Mouse (Mus musculus): ENCODE data around the gene Slc17a2.

The Slc17a2 gene

DNA sequence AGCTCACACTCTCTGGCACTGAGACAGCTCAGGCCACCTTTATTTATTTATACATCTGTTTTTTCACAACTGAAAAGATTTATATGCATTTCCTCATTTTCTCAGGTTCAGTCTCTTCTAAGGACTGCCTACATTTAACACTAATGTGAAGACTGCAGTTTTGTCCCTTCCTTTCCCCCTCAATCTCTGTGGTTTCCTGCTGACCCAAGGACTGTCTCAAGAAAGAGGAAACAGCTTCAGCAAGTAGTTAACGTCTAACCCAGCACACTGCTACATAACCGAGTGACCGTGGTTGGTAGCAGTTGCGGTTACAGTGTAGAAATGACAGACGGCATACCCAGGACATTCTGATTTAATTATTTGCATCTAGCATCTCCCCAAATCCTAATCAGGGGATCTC, 7.4 kb upstream of the Slc17a2 start:
- no peak for DNase-seq

DNA sequence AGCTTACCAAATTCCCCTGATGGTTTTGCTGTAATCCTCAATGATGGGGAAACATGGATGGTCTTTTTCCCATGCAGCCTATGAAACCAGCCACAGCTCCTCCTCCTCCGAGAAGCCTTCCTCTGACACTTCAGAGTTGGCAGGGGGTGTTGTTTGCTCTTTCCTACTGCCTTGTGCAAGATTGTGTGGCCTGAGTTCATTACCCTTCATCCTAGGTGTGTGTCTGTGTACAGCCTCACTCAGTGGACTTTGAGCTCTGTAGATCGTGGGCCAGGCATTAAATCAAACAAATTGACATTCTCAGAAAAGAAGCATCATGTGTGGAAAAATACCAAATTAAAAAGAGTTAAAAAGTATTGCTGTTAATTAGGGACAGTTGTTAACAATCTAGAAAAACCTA, 2.3 kb upstream of the Slc17a2 start:
- DNase-seq, result no peak

DNA sequence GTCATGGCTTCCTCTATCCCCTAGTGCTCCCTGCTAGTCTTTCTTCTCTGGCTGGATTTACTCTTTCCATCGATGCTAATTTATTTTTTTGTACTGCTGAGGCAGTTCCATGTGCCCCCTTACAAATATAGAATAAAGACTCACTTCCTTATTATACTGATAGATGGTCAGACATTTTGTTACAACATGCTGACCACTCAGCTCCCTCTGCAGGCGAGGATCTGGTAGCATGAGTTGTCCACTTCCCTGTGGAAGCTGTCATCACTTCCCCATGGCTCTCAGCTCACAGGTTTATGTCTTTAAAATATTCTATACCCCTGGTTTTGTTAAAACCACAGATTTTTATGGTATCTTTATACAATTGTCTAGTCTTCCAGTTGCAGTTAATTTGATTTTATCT, 9.4 kb downstream of the Slc17a2 start:
- no peak for DNase-seq

DNA sequence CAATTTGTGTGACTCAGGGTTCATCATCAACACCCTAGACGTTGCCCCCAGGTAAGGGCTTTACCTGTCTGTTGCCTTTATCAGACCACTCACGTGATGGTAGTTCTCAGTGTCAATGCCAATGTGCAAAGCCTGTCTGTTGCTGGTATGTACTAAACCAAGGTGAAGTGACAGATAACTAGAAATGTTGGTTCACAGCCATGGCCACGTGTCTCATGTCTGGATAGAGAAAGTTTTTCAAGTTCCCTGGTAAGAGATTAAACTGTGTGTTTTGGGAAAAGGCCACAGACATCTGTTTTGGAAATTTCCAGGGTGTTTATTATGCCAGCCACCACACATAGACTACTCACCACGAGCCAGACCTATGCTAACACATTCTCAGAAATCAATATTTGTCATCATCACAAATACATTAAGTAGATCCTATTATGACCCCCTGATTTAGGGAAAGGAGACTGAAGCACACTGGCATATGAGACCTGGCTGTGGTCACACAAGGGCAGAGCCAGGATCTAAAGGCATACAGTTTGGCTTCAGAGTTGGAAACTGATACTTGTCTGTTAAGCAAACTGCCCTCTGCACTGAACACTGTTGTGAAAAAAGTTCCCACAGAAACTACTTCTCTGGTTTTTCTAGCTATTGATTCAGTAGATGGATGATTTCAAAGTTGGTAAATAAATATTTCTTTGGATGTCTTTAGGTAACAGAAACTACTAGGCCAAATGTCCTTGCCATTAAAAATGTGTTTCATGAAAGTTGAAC, 13.6 kb downstream of the Slc17a2 start:
- DNase-seq, result no peak

DNA sequence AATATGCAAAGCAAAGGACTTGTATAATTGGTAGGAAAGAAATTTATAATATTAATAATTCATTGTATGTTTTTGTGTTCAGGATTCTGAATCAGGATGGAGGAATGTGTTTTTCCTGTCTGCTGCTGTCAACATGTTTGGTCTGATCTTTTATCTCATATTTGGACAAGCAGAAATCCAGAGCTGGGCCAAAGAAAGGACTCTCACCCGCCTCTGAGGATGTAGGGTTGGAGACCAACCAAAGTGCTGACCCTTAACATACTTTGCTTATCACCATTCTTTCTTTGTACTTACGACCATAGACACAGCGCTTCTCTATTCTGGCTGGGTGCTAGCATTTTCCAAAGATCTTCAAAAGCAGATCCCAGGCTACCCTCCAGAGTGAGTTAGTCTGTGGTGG, 15.4 kb downstream of the Slc17a2 start:
- no peak for DNase-seq

DNA sequence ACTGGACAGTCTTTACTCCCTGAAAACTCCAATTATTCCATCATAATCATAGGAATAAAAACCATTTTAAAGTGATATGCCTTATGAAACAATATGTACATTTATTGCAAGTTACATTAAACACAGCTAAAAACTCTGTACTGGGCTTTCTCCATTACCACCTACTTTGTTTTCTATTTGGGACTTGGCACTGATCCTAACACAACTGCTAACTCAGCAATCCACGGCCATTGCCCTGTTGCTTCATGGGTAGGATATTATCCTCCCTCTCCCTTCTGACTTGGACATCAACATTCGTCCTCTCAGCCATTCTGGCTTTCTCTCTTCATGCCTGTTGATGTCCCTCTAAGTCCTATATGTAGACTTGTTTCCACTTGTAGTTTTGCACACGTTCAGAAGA, 19.8 kb downstream of the Slc17a2 start:
- no peak for DNase-seq

DNA sequence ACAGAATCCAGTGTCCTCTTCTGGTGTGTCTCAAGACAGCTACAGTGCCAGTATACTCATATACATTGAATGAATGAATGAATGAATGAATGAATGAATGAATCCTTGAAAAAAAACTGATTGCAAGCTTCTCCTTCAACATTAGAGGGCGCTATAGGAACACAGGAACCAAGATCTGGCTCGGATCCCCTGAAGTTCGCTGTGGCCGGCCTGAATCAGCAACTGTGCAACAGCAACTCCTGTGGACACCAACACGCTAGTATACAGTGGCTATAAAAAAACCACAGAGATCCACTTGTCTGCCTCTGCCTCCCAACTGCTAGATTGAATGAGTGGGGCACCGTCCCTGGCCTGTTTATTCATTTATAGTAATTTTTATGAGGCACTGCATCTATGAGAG, 26.3 kb downstream of the Slc17a2 start:
- peak; percentile 28 for DNase-seq

DNA sequence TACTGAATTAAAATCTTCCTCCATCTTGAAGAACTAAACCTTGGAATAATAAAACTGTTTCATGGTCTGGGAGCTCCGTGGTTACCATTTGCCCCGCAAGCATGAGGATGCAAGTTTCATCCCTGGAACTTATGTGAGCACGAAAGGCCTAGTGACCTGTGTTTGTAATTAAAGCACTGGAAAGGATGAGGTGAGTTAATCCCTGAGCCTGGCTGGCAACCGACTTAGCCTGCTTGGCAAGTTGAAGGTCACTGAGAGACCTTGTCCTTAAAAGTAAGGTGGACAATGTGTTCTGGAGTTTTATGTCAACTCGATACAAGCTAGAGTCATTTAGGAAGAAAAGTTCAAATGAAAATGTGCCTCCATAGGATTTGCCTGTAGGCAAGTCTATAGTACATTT, 28.0 kb downstream of the Slc17a2 start:
- DNase-seq, result no peak

DNA sequence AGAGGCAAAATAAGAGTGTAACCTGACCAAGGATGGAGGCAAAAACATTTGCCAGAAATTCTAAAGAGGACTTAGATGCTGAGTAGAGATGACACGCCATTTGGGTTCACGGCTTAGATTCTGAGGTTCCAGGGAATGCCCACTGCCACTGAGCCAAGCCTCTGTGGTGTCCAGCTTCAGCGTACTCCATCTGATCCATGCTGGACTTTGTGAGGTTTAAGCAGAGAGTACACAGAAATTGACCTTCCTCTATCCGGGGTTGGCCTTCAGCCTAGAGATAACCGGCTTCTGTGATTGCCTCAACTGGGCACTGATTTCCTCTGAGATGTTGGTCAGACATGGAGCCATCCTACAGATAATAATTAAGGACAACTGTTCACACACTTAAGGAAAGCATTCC, 29.8 kb downstream of the Slc17a2 start:
- DNase-seq, result no peak

DNA sequence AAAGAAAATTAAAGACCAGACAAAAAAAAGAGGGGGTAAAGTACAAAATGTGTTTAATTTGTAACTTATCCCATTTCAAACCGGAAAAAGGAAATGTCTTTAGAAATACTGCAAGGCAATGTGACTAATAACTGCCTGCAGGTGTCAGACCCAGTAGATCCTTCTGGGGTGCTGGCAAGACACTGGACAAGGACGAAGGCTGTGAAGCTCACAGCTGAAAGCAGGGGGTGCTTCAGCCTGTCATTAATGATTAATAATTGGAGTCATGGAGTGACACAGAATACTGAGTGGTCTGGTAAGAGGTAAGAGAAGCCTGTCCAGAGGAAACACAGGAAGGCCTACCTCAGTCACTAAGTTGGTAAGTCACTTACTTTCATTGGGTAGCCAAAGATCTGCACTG, 32.5 kb downstream of the Slc17a2 start, which contains the start of gene Slc17a3:
Slc17a3 (plus strand) TSS at position 127 of the 400 bp plus-strand sequence.
- DNase-seq, result no peak

DNA sequence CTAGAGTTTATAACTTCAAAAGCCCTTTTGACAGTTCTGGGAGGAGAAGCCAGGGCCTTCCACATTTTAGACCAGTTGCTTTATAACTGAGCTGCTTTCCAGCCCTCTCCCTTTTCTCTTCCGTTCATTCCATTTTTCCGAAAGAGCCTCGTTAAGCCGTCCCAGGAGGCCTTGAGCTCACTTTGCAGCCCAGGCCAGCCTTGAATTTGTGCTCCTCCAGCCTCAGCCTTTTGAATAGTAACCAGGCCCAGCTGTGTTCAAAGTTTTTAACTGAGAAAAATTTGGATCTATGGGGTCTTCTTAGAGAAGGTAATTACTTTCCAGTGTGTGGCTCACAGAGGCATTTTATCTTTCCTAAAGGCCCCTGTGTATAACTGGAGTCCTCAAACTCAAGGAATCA, 39.1 kb downstream of the Slc17a2 start:
- DNase-seq, result no peak

DNA sequence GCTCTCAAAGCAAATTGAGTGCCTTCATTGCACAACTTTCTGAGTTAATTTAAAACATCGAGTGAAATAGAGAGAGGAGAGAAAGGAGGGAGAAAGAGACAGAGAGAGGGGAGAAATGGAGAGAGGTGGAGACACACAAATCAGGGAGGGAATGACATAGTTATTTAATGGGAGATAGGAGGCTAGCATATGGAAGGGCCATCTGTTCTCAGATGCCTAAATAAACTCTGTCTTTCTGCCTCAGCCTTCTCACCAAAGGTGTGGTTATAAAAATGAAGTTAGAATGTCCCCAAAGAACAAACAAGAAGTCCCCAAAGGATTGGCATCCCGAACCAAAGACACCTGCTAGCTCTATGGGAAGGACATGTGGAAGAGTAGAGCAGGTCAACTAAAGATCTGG, 42.5 kb downstream of the Slc17a2 start:
- DNase-seq, result no peak

DNA sequence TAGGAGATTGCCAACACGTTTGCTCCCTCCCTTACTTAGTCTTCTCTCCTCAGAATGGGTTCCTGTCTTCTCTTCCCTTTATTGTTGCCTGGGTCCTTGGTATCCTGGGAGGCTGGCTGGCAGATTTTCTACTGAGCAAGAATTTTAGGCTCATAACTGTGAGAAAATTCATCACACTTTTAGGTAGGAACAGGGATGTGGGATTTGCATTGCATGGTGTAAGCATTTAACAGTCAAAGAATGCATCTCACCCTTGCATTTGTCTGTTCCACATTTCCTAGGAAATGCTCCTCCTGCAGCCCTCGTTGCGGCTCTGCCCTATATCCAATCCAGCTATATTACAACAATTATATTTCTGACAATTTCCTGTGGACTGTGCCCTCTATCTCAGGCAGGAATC, 49.6 kb downstream of the Slc17a2 start:
- no peak for DNase-seq

DNA sequence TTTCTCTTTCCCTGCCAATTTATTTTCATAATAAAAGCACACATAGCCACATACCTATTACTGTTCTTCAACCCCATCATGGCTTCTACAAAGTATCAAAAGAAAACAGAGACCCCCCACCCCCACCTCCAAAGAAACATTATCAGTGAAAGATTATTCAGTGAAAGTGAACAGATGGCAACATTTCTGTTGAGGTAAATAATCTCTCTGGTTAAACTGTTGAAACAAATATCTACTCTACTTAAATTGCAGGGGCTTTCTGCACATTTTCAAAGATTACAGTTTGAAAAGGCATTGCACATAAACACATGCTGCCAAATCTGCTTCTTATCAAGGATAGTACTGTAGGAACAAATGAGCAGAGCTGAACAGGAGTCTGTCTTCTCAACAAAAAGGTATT, 55.0 kb downstream of the Slc17a2 start:
- DNase-seq, result no peak

DNA sequence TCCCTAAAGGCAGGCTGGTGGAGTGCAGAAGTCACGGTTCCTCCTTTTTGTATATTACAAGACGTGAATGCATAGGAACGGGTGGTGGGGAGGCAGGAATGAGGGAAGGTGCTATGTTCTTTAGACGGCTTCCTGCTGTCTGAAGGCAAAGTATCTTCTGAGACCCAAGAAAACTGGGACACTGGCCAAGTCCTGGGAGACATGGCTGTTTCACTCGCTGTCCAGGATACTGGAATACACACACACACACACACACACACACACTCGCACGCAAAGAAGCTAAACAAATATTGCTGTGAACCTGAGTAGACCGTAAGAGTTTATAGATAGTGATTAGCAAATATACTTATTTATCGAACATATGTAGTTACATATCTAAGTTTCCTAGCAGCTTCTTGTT, 57.9 kb downstream of the Slc17a2 start:
- no peak for DNase-seq

DNA sequence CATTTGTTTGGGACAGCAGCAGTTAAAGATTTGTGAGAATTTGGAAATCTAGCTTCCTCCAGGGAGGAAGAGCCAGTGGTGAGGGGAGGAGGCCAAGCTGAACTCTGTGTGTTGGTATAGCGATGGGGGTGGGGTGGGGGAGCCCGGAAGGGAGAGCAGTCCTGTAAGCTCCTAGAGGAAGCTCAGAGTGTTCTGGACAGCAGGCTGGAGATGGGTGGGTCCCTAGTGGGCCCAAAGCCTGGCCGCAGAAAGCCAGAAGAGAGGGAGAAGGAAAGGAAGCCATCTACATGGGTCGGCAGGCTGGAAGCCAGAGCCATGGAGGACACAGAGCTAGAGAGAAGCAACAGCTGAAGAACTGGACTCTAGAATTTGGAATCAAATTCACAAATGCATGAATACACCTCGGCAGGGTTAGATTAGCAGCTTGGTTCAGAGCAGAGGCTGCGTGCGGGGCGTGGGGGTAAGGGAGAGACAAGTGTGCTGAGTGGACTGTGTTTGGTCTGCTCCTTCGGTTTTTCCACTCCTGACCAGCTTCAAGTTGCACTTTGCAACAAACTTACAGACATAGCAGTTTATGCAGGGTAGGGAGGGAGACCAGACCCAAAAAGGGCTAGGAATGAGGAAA, 59.4 kb downstream of the Slc17a2 start:
- no peak for DNase-seq

DNA sequence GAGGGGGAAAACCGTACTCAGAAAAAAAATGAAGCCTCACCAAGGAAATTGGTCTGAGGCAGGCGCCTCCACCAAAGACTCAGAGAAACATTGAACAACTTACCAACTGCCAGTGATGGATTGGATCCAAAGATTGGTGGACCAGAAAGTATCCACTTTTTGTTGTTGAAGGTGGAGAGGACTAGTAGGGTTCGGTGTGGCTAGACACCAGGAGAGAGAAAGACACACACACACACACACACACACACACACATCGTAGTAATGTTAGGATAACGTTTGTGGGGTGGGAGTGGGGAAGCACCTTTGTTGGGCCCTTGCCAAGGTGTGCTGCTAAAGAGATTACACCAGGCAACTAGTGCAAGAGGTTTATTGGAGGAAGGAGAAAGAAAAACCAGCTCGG, 60.2 kb downstream of the Slc17a2 start:
- DNase-seq, result no peak

DNA sequence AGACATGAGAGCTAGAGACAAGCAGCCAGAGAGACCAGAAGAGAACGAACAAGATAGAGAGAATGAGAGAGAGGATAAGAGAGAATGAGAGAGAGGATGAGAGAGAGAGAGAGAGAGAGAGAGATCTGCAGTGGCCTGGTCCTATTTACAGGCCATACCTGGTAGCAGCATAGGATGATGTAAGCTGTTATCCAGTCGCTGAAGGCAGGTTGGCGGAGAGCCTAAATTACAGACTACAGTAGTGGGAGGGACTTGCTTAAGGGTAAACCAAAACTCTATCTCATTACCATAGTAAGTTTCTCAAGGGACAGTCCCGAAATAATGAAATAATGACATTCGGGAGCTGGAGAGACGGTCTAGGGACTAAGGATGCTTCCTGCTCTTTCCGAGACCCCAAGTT, 60.6 kb downstream of the Slc17a2 start, which contains the start of gene Slc17a1:
Slc17a1 (plus strand) TSS at position 346 of the 400 bp plus-strand sequence.
- DNase-seq, result no peak

DNA sequence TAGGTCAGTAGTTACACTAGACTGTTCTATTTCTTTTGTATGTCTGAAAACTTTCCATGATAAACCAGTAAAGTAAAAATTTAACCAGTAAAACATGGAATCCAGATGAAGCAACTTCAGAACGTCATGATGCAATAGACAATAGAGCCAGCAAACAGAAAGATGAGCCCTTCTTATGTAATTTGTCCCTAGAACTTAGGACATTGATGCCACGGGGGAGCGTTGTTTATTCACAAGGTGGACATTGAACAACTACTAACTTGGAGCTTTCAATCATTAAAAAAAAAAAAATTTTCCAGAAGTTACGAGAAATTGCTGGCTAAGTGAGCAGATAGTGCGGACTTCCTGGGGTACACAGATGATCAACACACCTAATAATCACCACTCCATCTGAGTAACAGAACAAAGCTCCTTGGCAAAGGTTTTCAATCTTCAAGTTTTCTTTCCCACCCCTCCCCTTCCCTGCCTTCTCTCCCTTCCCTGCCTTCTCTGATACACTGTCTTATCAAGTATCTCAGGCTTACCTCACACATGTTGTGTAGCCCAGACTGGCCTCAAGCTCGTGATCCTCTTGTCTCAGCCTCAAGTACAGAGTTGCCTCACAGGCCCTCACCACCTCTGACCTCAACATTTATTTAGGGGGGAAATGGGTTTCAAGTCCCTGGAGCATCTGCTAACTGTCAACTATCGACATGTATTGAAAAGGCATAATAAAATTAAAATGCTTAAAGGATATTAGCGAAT, 62.2 kb downstream of the Slc17a2 start:
- no peak for DNase-seq

DNA sequence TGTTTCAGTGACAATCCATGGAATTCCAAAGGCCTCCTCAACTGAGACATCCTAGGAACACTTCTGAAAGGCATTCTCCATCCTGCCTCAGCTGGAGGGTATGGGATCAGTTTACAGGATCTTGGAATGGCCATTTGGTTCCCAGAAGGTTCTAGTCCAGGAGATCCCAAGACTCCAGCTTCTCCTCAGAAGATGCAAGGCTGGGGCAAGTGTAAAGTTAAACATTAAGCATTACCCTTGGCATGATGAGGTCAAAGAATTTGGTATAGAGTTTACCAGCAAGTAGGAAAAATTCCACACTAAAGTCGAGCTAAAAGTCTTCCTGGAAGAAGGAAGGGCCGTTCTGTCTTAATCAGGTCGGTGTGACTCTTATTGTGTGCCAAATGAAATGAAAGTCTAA, 63.2 kb downstream of the Slc17a2 start:
- no peak for DNase-seq

DNA sequence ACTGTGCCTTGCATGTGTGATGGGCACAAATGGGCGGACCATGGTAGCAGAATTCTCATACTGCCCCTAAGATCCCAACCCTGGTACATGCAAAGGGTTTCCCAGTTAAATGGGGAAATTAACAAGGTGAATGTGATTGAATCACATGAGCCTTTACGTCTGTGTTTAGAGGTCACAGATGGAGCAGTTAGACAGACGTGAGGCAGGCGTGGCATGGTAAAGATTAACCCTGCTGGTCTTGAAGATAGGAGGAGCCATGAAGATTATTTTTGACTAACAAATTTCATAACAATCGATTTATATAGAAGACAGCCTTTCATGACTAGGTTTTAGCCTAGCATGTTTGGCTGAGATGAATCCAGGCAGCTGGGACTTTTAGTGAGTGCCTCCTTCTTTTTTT, 66.3 kb downstream of the Slc17a2 start:
- no peak for DNase-seq

All from right cerebral cortex, postnatal 4 days (tissue).